Mouse (Mus musculus) MEL (cell line): ENCODE data around the gene Jmy.
A peak's percentile ranks its signal among the peaks of the same experiment; 100 is the strongest.

Experiments used
- CHD2 ChIP-seq: IDR thresholded peaks from 2 replicates; pipeline ENCODE4 v1.6.1; 2011; ENCODE audit warnings: low read length, improper control_type of control experiment
- CTCF ChIP-seq, 3 experiments: IDR thresholded peaks in 2 of 3; conservative IDR thresholded peaks in 1 of 3; 2 replicates each; pipeline ENCODE4 v1.5.1; 2011 to 2012; ENCODE audit warnings: low read length in 3 of 3, low read depth in 2 of 3, mild to moderate bottlenecking in 2 of 3, improper control_type of control experiment in 1 of 3, inconsistent platforms in 1 of 3, mixed read lengths in 1 of 3, moderate library complexity in 1 of 3; ENCODE audit not compliant: control insufficient read depth in 1 of 3, insufficient read depth in 1 of 3, poor library complexity in 1 of 3, severe bottlenecking in 1 of 3
- EP300 ChIP-seq, 2 experiments: IDR thresholded peaks; 2 replicates each; pipeline ENCODE4 v1.6.1; 2011; ENCODE audit warnings: improper control_type of control experiment in 2 of 2, low read length in 2 of 2, low read depth in 1 of 2, mild to moderate bottlenecking in 1 of 2
- MYB ChIP-seq: IDR thresholded peaks from 2 replicates; pipeline ENCODE4 v1.6.1; 2011; ENCODE audit warnings: mild to moderate bottlenecking, low read depth, low read length, improper control_type of control experiment
- USF1 ChIP-seq: IDR thresholded peaks from 2 replicates; pipeline ENCODE4 v1.6.1; 2014; ENCODE audit warnings: low read depth, mild to moderate bottlenecking, inconsistent platforms, low read length, improper control_type of control experiment, moderate library complexity

DNA sequence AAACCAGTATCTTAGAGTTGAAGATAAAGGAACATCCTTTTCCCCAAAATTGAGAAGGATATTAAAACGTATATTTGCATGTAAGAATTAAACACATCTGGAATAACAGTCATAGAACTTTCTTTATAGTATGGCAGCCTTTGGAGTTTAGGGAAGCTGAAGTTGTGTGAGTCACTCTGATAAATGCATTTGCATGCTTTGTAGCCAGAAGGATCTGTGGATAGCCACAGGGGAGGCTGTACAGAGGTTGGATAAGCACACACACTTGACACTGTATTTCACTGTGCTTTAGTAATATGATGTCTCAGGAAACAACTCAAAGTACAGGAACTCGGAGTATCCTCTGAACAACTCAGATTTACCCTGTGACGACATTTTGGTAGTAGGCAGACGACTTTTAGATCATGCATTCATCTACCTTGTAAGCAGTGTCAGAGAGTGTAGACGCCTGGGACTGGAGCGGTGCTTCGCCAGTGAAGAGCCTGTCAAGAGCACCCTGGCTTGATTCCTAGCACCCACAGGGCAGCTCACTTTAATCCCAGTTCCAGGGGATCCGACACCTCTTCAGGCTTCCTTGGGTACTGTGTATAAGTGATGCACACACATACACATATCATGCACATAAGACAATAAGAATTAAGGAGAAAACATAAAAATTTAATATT, 119.1 kb downstream of the Jmy start:
- TF ChIP-seq CHD2 (no peak), EP300 (IDR thresholded peaks at IDR 0.05; ENCODE audit: low read depth in 1 of 2, low read length in 2 of 2) (peak; percentile 89 to 96), CTCF (IDR thresholded peaks at IDR 0.05 in 2 of 3, conservative IDR thresholded peaks at IDR 0.05 in 1 of 3; ENCODE audit: control insufficient read depth in 1 of 3, insufficient read depth in 1 of 3, low read depth in 2 of 3, low read length in 3 of 3, poor library complexity in 1 of 3, severe bottlenecking in 1 of 3) (no peak), USF1 (no peak), MYB (no peak)
